Mouse (Mus musculus) hindbrain, postnatal 0 days (tissue): Measurements from ENCODE around the gene Bok. TPM values are rescaled to one million over a fixed set of nuclear protein-coding genes. Genes with fewer than 3 reads are reported as not detected.

Experiments used
- ATAC-seq: fragments of 200-750 bp; cut with Nextera tagmentation; 2 replicates; pipeline ENCODE4 v1.8.0; 2017; ENCODE audit warnings: mild to moderate bottlenecking, moderate TSS enrichment, moderate library complexity
- DNase-seq: peaks from one replicate; pipeline ENCODE4 v3.0.0-alpha.2; 2015; ENCODE audit warnings: low spot score
- H3K27ac ChIP-seq: fragments of 300-500 bp; sonication (generic); 2 replicates; pipeline ENCODE4 v1.5.1; 2014; ENCODE audit warnings: mild to moderate bottlenecking
- H3K27me3 ChIP-seq: fragments of 300-500 bp; sonication (generic); 2 replicates; pipeline ENCODE4 v1.6.1; 2014; ENCODE audit warnings: low read length, mixed read lengths; ENCODE audit not compliant: insufficient read depth
- H3K36me3 ChIP-seq: fragments of 300-500 bp; sonication (generic); 2 replicates; pipeline ENCODE4 v1.6.1; 2014; ENCODE audit warnings: low read length, mixed read lengths; ENCODE audit not compliant: insufficient read depth
- H3K4me1 ChIP-seq: fragments of 300-500 bp; sonication (generic); 2 replicates; pipeline ENCODE4 v1.6.1; 2014; ENCODE audit warnings: antibody characterized with exemption, low read length, mixed read lengths; ENCODE audit not compliant: insufficient read depth
- H3K4me2 ChIP-seq: fragments of 300-500 bp; sonication (generic); 2 replicates; pipeline ENCODE4 v1.6.1; 2014; ENCODE audit warnings: low read depth, mild to moderate bottlenecking, low read length, moderate library complexity, mixed read lengths
- H3K4me3 ChIP-seq: fragments of 300-500 bp; sonication (generic); 2 replicates; pipeline ENCODE4 v1.5.1; 2014; ENCODE audit warnings: low read length
- H3K9ac ChIP-seq: fragments of 300-500 bp; sonication (generic); replicated peaks from 2 replicates; pipeline ENCODE4 v1.6.1; 2014; ENCODE audit warnings: mild to moderate bottlenecking, low read length, moderate library complexity, mixed read lengths
- H3K9me3 ChIP-seq: fragments of 300-500 bp; sonication (generic); 2 replicates; pipeline ENCODE4 v1.6.1; 2016; ENCODE audit warnings: low read length, mixed read lengths
- CTCF ChIP-seq: IDR thresholded peaks from 2 replicates; pipeline ENCODE4 v1.5.1; 2016; ENCODE audit warnings: antibody characterized with exemption, control low read depth, low read depth
- WGBS: fragments of 180-500 bp; shearing (Covaris S2); extraction: QIAGEN DNeasy Blood & Tissue Kit; methylation state at CpG from one replicate; pipeline ENCODE4 v1.1.7; 2014; 5-methylcytosine and 5-hydroxymethylcytosine counted together
- polyA plus RNA-seq: library from polyadenylated mRNA; unstranded; fragments of >200 nt; fragmentation: Nextera tagmentation; extraction: Ambion mirVana; gene quantifications from 2 replicates; pipeline ENCODE4 v1.2.1, GENCODE M21; 2015
- total RNA-seq: library from RNA; depleted of rRNA; stranded (reverse); fragments of >200 nt; gene quantifications from 2 replicates; pipeline ENCODE4 v1.2.3, GENCODE M21; 2014

Gene Bok
- total and polyA plus RNA-seq, 2 experiments from 2014 or later: 103 to 136 TPM

- TF ChIP-seq CTCF: peak; percentile 11; the same call in 1 of the 2 replicates
- Histone ChIP-seq H3K36me3 (peaks cover 5% of the 10 kb centered on the region; the same call in 1 of the 2 replicates), H3K9me3 (no peaks in the 10 kb centered on the region), H3K27ac (no peak overlapping the region), H3K9ac (no peak overlapping the region), H3K4me3 (no peak overlapping the region), H3K4me1 (0 out of 2 replicates have a peak, but pooled peaks cover 3% of the 10 kb centered on the region), H3K4me2 (no peak overlapping the region; the same call in 1 of the 2 replicates), H3K27me3 (no peaks in the 10 kb centered on the region)
- ATAC-seq (peak; percentile 6; the same call in 1 of the 2 replicates), DNase-seq (no peak)
- 72% methylated on average over 8 of the region's 8 CpGs for WGBS
Observed at GRCm38 (mm10) chr1:93688154-93688553, 2.7 kb downstream of the Bok start.

- no peak overlapping the region for H3K27ac ChIP-seq
- H3K4me1 ChIP-seq: 0 out of 2 replicates have a peak, but pooled peaks cover 3% of the 10 kb centered on the region
- H3K9ac ChIP-seq: no peak overlapping the region
- no peaks in the 10 kb centered on the region for H3K27me3 ChIP-seq
- peaks cover 5% of the 10 kb centered on the region; the same call in 1 of the 2 replicates for H3K36me3 ChIP-seq
- WGBS: 87% methylated on average over 7 of the region's 7 CpGs
- no peak for DNase-seq
- H3K4me2 ChIP-seq: no peak overlapping the region
- H3K4me3 ChIP-seq: no peak overlapping the region
- no peaks in the 10 kb centered on the region for H3K9me3 ChIP-seq
- no peak for TF ChIP-seq CTCF
- no peak for ATAC-seq
Observed at GRCm38 (mm10) chr1:93689901-93690496, 4.5 kb downstream of the Bok start.

GRCm38 (mm10) chr1:93691106-93691505, 5.6 kb downstream of the Bok start:
- 93% methylated on average over 8 of the region's 8 CpGs for WGBS
- no peak overlapping the region for H3K4me3 ChIP-seq
- ATAC-seq: no peak
- no peaks in the 10 kb centered on the region for H3K27me3 ChIP-seq
- H3K4me1 ChIP-seq: 0 out of 2 replicates have a peak, but pooled peaks cover 3% of the 10 kb centered on the region
- no peak overlapping the region for H3K4me2 ChIP-seq
- peaks cover 7% of the 10 kb centered on the region for H3K36me3 ChIP-seq
- H3K9ac ChIP-seq: no peak overlapping the region
- no peak overlapping the region for H3K27ac ChIP-seq
- no peaks in the 10 kb centered on the region for H3K9me3 ChIP-seq
- DNase-seq: no peak
- TF ChIP-seq CTCF: no peak

GRCm38 (mm10) chr1:93691786-93692357, 6.4 kb downstream of the Bok start:
- no peak for ATAC-seq
- Histone ChIP-seq H3K4me3 (no peak overlapping the region), H3K27me3 (no peaks in the 10 kb centered on the region), H3K27ac (no peak overlapping the region), H3K4me1 (no peaks in the 10 kb centered on the region), H3K4me2 (no peak overlapping the region), H3K36me3 (peaks cover 11% of the 10 kb centered on the region), H3K9me3 (no peaks in the 10 kb centered on the region), H3K9ac (no peak overlapping the region)
- TF ChIP-seq CTCF: no peak
- 51% methylated on average over 10 of the region's 10 CpGs for WGBS
- DNase-seq: no peak

- peaks cover 11% of the 10 kb centered on the region for H3K36me3 ChIP-seq
- whole genome bisulfite sequencing: 97% methylated on average over 9 of the region's 9 CpGs
- ATAC-seq: no peak
- H3K4me3 ChIP-seq: no peak overlapping the region
- H3K9me3 ChIP-seq: no peaks in the 10 kb centered on the region
- H3K4me1 ChIP-seq: no peaks in the 10 kb centered on the region
- no peaks in the 10 kb centered on the region for H3K27me3 ChIP-seq
- H3K9ac ChIP-seq: no peak overlapping the region
- no peak for DNase-seq
- no peak for TF ChIP-seq CTCF
- no peak overlapping the region for H3K27ac ChIP-seq
- H3K4me2 ChIP-seq: no peak overlapping the region
Observed at GRCm38 (mm10) chr1:93692773-93693172, 7.3 kb downstream of the Bok start.

- no peak overlapping the region for H3K27ac ChIP-seq
- no peak for TF ChIP-seq CTCF
- DNase-seq: no peak
- no peaks in the 10 kb centered on the region for H3K4me1 ChIP-seq
- no peaks in the 10 kb centered on the region for H3K27me3 ChIP-seq
- 89% methylated on average over 3 of the region's 3 CpGs for WGBS
- no peak overlapping the region for H3K4me3 ChIP-seq
- H3K4me2 ChIP-seq: no peak overlapping the region
- H3K9me3 ChIP-seq: no peaks in the 10 kb centered on the region
- ATAC-seq: no peak
- no peak overlapping the region for H3K9ac ChIP-seq
- H3K36me3 ChIP-seq: peaks cover 11% of the 10 kb centered on the region
Observed at GRCm38 (mm10) chr1:93693502-93693901, 8.0 kb downstream of the Bok start.

GRCm38 (mm10) chr1:93693943-93694342, 8.5 kb downstream of the Bok start:
- no peak overlapping the region for H3K4me2 ChIP-seq
- DNase-seq (no peak), ATAC-seq (0 out of 2 replicates have a peak, but pooled peaks have one; percentile 13)
- no peaks in the 10 kb centered on the region for H3K9me3 ChIP-seq
- H3K27ac ChIP-seq: no peak overlapping the region
- H3K36me3 ChIP-seq: peaks cover 11% of the 10 kb centered on the region
- no peak overlapping the region for H3K9ac ChIP-seq
- H3K4me1 ChIP-seq: no peaks in the 10 kb centered on the region
- H3K4me3 ChIP-seq: no peak overlapping the region
- WGBS: 95% methylated on average over 10 of the region's 10 CpGs
- H3K27me3 ChIP-seq: no peaks in the 10 kb centered on the region
- no peak for TF ChIP-seq CTCF
